Mouse (Mus musculus) frontal cortex, postnatal 25 days (tissue): ENCODE measurements around the gene Bicc1.

Source experiments
- DNase-seq, 2 experiments: peaks; one replicate each; pipeline ENCODE4 v3.0.0; 2022; ENCODE audit warnings: low spot score in 2 of 2

The Bicc1 gene

GRCm38 (mm10) chr10:70874994-70875538 lies 284.4 kb downstream of the Bicc1 start:
- DNase-seq = no peak
